Mouse (Mus musculus) liver, embryonic 14.5 days (tissue): Measurements from ENCODE around the gene Wnt16.

ENCODE experiments used
- CTCF ChIP-seq: IDR thresholded peaks from 2 replicates; pipeline ENCODE4 v1.5.1; 2016; ENCODE audit warnings: antibody characterized with exemption, low read depth, control low read depth
- EP300 ChIP-seq: IDR thresholded peaks from 2 replicates; pipeline ENCODE4 v1.6.1; 2016; ENCODE audit warnings: antibody characterized with exemption, low read depth

DNA sequence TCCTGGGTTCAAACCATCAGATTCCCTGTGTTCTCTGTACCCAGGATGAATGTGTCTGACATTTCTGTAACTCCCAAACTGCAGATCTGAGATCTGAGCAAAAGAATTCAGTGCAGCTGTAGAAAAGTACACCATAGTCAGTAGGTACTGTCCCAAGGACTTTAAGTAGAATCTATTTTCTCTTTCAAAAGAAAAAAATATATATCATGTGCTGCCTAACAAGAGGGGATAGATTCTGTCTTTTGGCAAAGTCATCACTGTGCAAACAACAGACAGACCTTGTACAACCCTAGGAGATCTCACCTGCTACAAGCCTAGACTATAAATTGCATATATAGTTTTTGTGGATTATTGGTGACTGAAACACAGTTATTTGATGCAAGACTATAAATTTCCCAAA is 19.4 kb upstream of the Wnt16 start:
- TF ChIP-seq CTCF (no peak), EP300 (no peak)
